Mouse (Mus musculus): ENCODE results near the gene Bzw1. TPM values are rescaled to one million over a fixed set of nuclear protein-coding genes. Genes with fewer than 3 reads are reported as not detected.

Bzw1 gene
- polyA plus RNA-seq, 2 experiments, result 38.3 to 153 TPM

GRCm38 (mm10) chr1:58424551-58424950 is 31.9 kb downstream of the Bzw1 start:
- Histone ChIP-seq H3K4me1 (replicated peaks; ENCODE audit: control insufficient read depth in 2 of 2, insufficient read depth in 2 of 2, low read length in 1 of 2) (peaks cover 5 to 10% of the 10 kb centered on the region in 2 experiments; a peak in 3 of 4 replicates), H3K4me2 (ENCODE audit: low read depth) (peak overlapping the region; percentile 62), H3K9me3 (ENCODE audit: control insufficient read depth, low read length) (no peaks in the 10 kb centered on the region), H3K27me3 (ENCODE audit: control insufficient read depth, insufficient read depth, low read length) (no peaks in the 10 kb centered on the region), H3K36me3 (replicated peaks; ENCODE audit: control insufficient read depth, insufficient read depth, low read depth) (peaks cover 23% of the 10 kb centered on the region), H3K9ac (replicated peaks) (no peak overlapping the region), H3K4me3 (ENCODE audit: insufficient read depth in 1 of 2, low read depth in 2 of 2, low read length in 2 of 2) (peak overlapping the region in 1 of 2 experiments; percentile 100; a peak in 1 of 4 replicates), H3K27ac (no peak overlapping the region; the same call in 1 of the 2 replicates)
- DNase-seq (ENCODE audit: low read depth in 3 of 3, low spot score in 3 of 3), result no peak
- no peak for ATAC-seq (ENCODE audit: insufficient read depth)
- 83% methylated on average over 3 of the region's 3 CpGs for WGBS (ENCODE audit: insufficient replicate concordance)
- no peak for TF ChIP-seq EP300 (IDR thresholded peaks at IDR 0.05; ENCODE audit: low read depth)
- no peak for TF ChIP-seq CTCF (IDR thresholded peaks at IDR 0.05; ENCODE audit: low read depth)

DNA sequence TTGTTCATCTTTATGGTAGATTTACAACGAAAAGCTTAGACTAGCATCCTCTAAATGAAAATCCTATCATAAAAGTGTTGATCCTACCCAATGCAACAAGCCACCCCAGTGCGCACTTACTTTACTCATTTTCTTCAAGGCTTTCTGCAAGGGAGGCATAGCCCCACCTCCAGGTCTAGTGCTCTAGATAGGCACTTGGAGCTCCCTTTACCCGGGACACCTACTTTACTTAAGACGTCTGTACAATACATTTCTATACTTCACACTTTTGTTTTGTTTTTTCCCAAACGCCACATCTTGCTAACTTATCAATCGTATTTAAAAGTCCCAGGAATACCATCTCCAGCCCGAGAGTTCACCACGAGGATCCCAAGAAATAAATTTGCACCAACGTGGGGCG is 52.0 kb downstream of the Bzw1 start:
- ATAC-seq (ENCODE audit: insufficient read depth) (peak; percentile 26; the same call in 1 of the 2 replicates), DNase-seq (ENCODE audit: low read depth in 3 of 3, low spot score in 3 of 3) (no peak)
- Histone ChIP-seq H3K4me1 (replicated peaks; ENCODE audit: control insufficient read depth in 2 of 2, insufficient read depth in 2 of 2, low read length in 1 of 2) (peaks cover 4 to 11% of the 10 kb centered on the region in 2 experiments), H3K9ac (replicated peaks) (peak overlapping the region; percentile 77), H3K4me3 (ENCODE audit: insufficient read depth in 1 of 2, low read depth in 2 of 2, low read length in 2 of 2) (peak overlapping the region; percentile 65 to 77), H3K4me2 (ENCODE audit: low read depth) (peak overlapping the region; percentile 88), H3K27ac (0 out of 2 replicates have a peak overlapping the region, but pooled peaks have one; percentile 5), H3K36me3 (replicated peaks; ENCODE audit: control insufficient read depth, insufficient read depth, low read depth) (peaks cover 6% of the 10 kb centered on the region), H3K27me3 (ENCODE audit: control insufficient read depth, insufficient read depth, low read length) (no peaks in the 10 kb centered on the region), H3K9me3 (ENCODE audit: control insufficient read depth, low read length) (no peaks in the 10 kb centered on the region)
- TF ChIP-seq EP300 (IDR thresholded peaks at IDR 0.05; ENCODE audit: low read depth) (no peak), CTCF (IDR thresholded peaks at IDR 0.05; ENCODE audit: low read depth) (no peak)
- 7% methylated on average over 10 of the region's 10 CpGs for WGBS (ENCODE audit: insufficient replicate concordance)

DNA sequence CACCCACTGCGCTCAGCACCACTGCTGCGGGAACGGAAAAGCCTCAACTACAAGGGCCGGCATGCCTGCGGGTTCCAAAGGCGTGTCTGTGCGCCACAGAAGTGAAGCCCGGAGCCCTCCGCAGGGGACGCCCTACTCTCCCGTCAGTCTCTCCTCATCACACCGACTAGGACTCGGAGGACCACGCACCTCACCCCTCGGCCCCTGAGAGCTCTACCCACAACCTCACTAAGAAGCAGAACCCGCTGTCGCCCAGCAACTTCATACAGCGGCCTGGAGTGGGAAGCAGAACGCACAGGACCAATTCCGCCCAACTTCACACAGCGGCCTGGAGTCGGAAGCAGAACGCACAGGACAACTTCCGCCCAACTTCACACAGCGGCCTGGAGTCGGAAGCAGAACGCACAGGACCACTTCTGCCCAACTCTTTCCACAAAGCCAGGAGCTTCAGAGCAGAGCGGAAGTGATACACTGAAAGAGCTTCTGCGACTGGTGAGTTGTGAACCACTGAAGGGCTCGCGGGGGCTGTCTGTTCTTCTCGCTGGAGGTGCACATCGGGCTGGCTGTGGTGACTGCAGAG is 52.5 kb downstream of the Bzw1 start, which contains the start of the genes Nif3l1 and Ppil3:
Nif3l1 (plus strand) TSS at position 9 of the 580 bp plus-strand sequence.
Ppil3 (minus strand) TSS at position 344 of the 580 bp plus-strand sequence.
- WGBS (ENCODE audit: insufficient replicate concordance), result under 1% methylated on average over 33 of the region's 33 CpGs
- H3K4me2 ChIP-seq (ENCODE audit: low read depth), result peak within 1 kb of the TSS; percentile 88
- TF ChIP-seq EP300 (IDR thresholded peaks at IDR 0.05; ENCODE audit: low read depth) (no peak), CTCF (IDR thresholded peaks at IDR 0.05; ENCODE audit: low read depth) (peak; percentile 40)
- peak within 1 kb of the TSS; percentile 56 for H3K27ac ChIP-seq
- DNase-seq (ENCODE audit: low read depth in 3 of 3, low spot score in 3 of 3) (peak; percentile 70 to 79 (median 73)), ATAC-seq (ENCODE audit: insufficient read depth) (peak; percentile 93)
- H3K36me3 ChIP-seq (replicated peaks; ENCODE audit: control insufficient read depth, insufficient read depth, low read depth), result peaks cover 6% of the 10 kb centered on the region; the same call in 1 of the 2 replicates
- no peaks in the 10 kb centered on the region for H3K9me3 ChIP-seq (ENCODE audit: control insufficient read depth, low read length)
- peak within 1 kb of the TSS; percentile 77 for H3K9ac ChIP-seq (replicated peaks)
- H3K27me3 ChIP-seq (ENCODE audit: control insufficient read depth, insufficient read depth, low read length), result no peaks in the 10 kb centered on the region
- peak within 1 kb of the TSS; percentile 65 to 77 for H3K4me3 ChIP-seq (ENCODE audit: insufficient read depth in 1 of 2, low read depth in 2 of 2, low read length in 2 of 2)
- peaks cover 4 to 11% of the 10 kb centered on the region in 2 experiments for H3K4me1 ChIP-seq (replicated peaks; ENCODE audit: control insufficient read depth in 2 of 2, insufficient read depth in 2 of 2, low read length in 1 of 2)

GRCm38 (mm10) chr1:58445861-58446260 is 53.2 kb downstream of the Bzw1 start:
- Histone ChIP-seq H3K4me3 (ENCODE audit: insufficient read depth in 1 of 2, low read depth in 2 of 2, low read length in 2 of 2) (peak overlapping the region; percentile 65 to 77), H3K27ac (peak overlapping the region; percentile 56), H3K27me3 (ENCODE audit: control insufficient read depth, insufficient read depth, low read length) (no peaks in the 10 kb centered on the region), H3K4me1 (replicated peaks; ENCODE audit: control insufficient read depth in 2 of 2, insufficient read depth in 2 of 2, low read length in 1 of 2) (peaks cover 4 to 11% of the 10 kb centered on the region in 2 experiments), H3K36me3 (replicated peaks; ENCODE audit: control insufficient read depth, insufficient read depth, low read depth) (peaks cover 5% of the 10 kb centered on the region), H3K9me3 (ENCODE audit: control insufficient read depth, low read length) (no peaks in the 10 kb centered on the region), H3K4me2 (ENCODE audit: low read depth) (peak overlapping the region; percentile 88), H3K9ac (replicated peaks) (peak overlapping the region; percentile 77)
- 4% methylated on average over 11 of the region's 11 CpGs for WGBS (ENCODE audit: insufficient replicate concordance)
- DNase-seq (ENCODE audit: low read depth in 3 of 3, low spot score in 3 of 3) (no peak), ATAC-seq (ENCODE audit: insufficient read depth) (no peak)
- TF ChIP-seq CTCF (IDR thresholded peaks at IDR 0.05; ENCODE audit: low read depth), result no peak
- TF ChIP-seq EP300 (IDR thresholded peaks at IDR 0.05; ENCODE audit: low read depth), result no peak

DNA sequence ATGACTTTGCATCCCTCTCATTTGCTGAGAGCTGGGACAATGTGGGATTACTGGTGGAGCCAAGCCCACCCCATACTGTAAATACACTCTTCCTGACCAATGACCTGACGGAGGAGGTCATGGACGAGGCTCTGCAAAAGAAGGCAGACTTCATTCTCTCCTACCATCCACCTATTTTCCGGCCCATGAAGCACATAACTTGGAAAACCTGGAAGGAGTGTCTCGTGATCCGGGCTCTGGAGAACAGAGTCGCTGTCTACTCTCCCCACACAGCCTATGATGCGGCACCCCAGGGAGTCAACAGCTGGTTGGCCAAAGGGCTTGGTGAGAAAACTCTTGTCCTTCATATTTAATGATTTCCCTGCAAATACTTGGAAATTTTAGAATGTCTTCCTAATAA is 55.1 kb downstream of the Bzw1 start:
- no peaks in the 10 kb centered on the region for H3K9me3 ChIP-seq (ENCODE audit: control insufficient read depth, low read length)
- no peak overlapping the region for H3K9ac ChIP-seq (replicated peaks)
- 85% methylated on average over 7 of the region's 7 CpGs for WGBS (ENCODE audit: insufficient replicate concordance)
- TF ChIP-seq EP300 (IDR thresholded peaks at IDR 0.05; ENCODE audit: low read depth), result no peak
- no peak for TF ChIP-seq CTCF (IDR thresholded peaks at IDR 0.05; ENCODE audit: low read depth)
- peaks cover 4 to 11% of the 10 kb centered on the region in 2 experiments for H3K4me1 ChIP-seq (replicated peaks; ENCODE audit: control insufficient read depth in 2 of 2, insufficient read depth in 2 of 2, low read length in 1 of 2)
- H3K36me3 ChIP-seq (replicated peaks; ENCODE audit: control insufficient read depth, insufficient read depth, low read depth), result peaks cover 8% of the 10 kb centered on the region
- DNase-seq (ENCODE audit: low read depth in 3 of 3, low spot score in 3 of 3) (no peak), ATAC-seq (ENCODE audit: insufficient read depth) (no peak)
- H3K27ac ChIP-seq, result no peak overlapping the region
- no peak overlapping the region for H3K4me2 ChIP-seq (ENCODE audit: low read depth)
- no peaks in the 10 kb centered on the region for H3K27me3 ChIP-seq (ENCODE audit: control insufficient read depth, insufficient read depth, low read length)
- H3K4me3 ChIP-seq (ENCODE audit: insufficient read depth in 1 of 2, low read depth in 2 of 2, low read length in 2 of 2), result no peak overlapping the region
